Mouse (Mus musculus) CH12.LX (cell line): ENCODE results near the gene Uvrag.

ENCODE experiments used
- CTCF ChIP-seq, 2 experiments: IDR thresholded peaks in 1 of 2; conservative IDR thresholded peaks in 1 of 2; 2 replicates each; pipeline ENCODE4 v1.5.1; 2011 to 2012; ENCODE audit warnings: low read depth in 2 of 2, low read length in 2 of 2, improper control_type of control experiment in 1 of 2, inconsistent platforms in 1 of 2, mild to moderate bottlenecking in 1 of 2, moderate library complexity in 1 of 2
- E2F4 ChIP-seq: IDR thresholded peaks from 2 replicates; pipeline ENCODE4 v1.6.1; 2011; ENCODE audit warnings: low read depth, low read length, improper control_type of control experiment; ENCODE audit not compliant: insufficient replicate concordance
- EP300 ChIP-seq: IDR thresholded peaks from 2 replicates; pipeline ENCODE4 v1.6.1; 2011; ENCODE audit warnings: low read length, improper control_type of control experiment
- MXI1 ChIP-seq: IDR thresholded peaks from 2 replicates; pipeline ENCODE4 v1.6.1; 2011; ENCODE audit warnings: mild to moderate bottlenecking, low read depth, low read length, improper control_type of control experiment
- POLR2A ChIP-seq: IDR thresholded peaks from 2 replicates; pipeline ENCODE4 v1.6.1; 2011; ENCODE audit warnings: low read depth, mild to moderate bottlenecking, improper control_type of control experiment, low read length
- RAD21 ChIP-seq: IDR thresholded peaks from 2 replicates; pipeline ENCODE4 v1.6.1; 2011; ENCODE audit warnings: low read depth, mild to moderate bottlenecking, low read length, improper control_type of control experiment, moderate library complexity
- RCOR1 ChIP-seq: conservative IDR thresholded peaks from 2 replicates; pipeline ENCODE4 v1.6.1; 2012; ENCODE audit warnings: low read depth, mild to moderate bottlenecking, inconsistent platforms, low read length, improper control_type of control experiment
- SIN3A ChIP-seq: IDR thresholded peaks from 2 replicates; pipeline ENCODE4 v1.6.1; 2012; ENCODE audit warnings: low read length, improper control_type of control experiment, inconsistent platforms
- SMC3 ChIP-seq: IDR thresholded peaks from 2 replicates; pipeline ENCODE4 v1.6.1; 2011; ENCODE audit warnings: low read depth, low read length, improper control_type of control experiment
- USF1 ChIP-seq: IDR thresholded peaks from 2 replicates; pipeline ENCODE4 v1.6.1; 2014; ENCODE audit warnings: low read depth, mild to moderate bottlenecking, inconsistent platforms, low read length, improper control_type of control experiment

GRCm38 (mm10) chr7:99067710-99068109, 73.2 kb downstream of the Uvrag start:
- TF ChIP-seq CTCF (conservative IDR thresholded peaks at IDR 0.05 in 1 of 2, IDR thresholded peaks at IDR 0.05 in 1 of 2; ENCODE audit: low read depth in 2 of 2, low read length in 2 of 2) (no peak), MXI1 (no peak), E2F4 (no peak), POLR2A (no peak), EP300 (no peak), RAD21 (no peak), SIN3A (no peak), USF1 (no peak), RCOR1 (no peak), SMC3 (no peak)
